Mouse (Mus musculus): ENCODE data around the gene Mob3b.

Gene Mob3b

GRCm38 (mm10) chr4:35114950-35115349, 42.3 kb downstream of the Mob3b start:
- DNase-seq (ENCODE audit: low read depth): no peak

- DNase-seq (ENCODE audit: low read depth): no peak
These were observed 43.6 kb downstream of the Mob3b start for GRCm38 (mm10) chr4:35113516-35114248.

GRCm38 (mm10) chr4:35112452-35112851, 44.8 kb downstream of the Mob3b start:
- DNase-seq (ENCODE audit: low read depth): no peak

- DNase-seq (ENCODE audit: low read depth): no peak
These were observed 52.0 kb downstream of the Mob3b start for GRCm38 (mm10) chr4:35105115-35105773.

GRCm38 (mm10) chr4:35101201-35101600, 56.1 kb downstream of the Mob3b start:
- DNase-seq (ENCODE audit: low read depth): no peak

- peak; percentile 71 for DNase-seq (ENCODE audit: low read depth)
These were observed 57.2 kb downstream of the Mob3b start for GRCm38 (mm10) chr4:35099865-35100780.

- DNase-seq (ENCODE audit: low read depth): no peak
These were observed 57.9 kb downstream of the Mob3b start for GRCm38 (mm10) chr4:35099210-35099864.

- no peak for DNase-seq (ENCODE audit: low read depth)
These were observed 58.7 kb downstream of the Mob3b start for GRCm38 (mm10) chr4:35098552-35098951.

GRCm38 (mm10) chr4:35096226-35097175, 60.8 kb downstream of the Mob3b start:
- peak; percentile 32 for DNase-seq (ENCODE audit: low read depth)

- DNase-seq (ENCODE audit: low read depth): no peak
These were observed 64.8 kb downstream of the Mob3b start for GRCm38 (mm10) chr4:35092457-35092856.

- DNase-seq (ENCODE audit: low read depth): no peak
These were observed 66.0 kb downstream of the Mob3b start for GRCm38 (mm10) chr4:35091157-35091784.

GRCm38 (mm10) chr4:35089321-35090316, 67.7 kb downstream of the Mob3b start:
- no peak for DNase-seq (ENCODE audit: low read depth)

GRCm38 (mm10) chr4:35086067-35086700, 71.1 kb downstream of the Mob3b start:
- DNase-seq (ENCODE audit: low read depth): no peak

- no peak for DNase-seq (ENCODE audit: low read depth)
These were observed 73.2 kb downstream of the Mob3b start for GRCm38 (mm10) chr4:35084060-35084459.

GRCm38 (mm10) chr4:35082476-35083114, 74.7 kb downstream of the Mob3b start:
- no peak for DNase-seq (ENCODE audit: low read depth)

- no peak for DNase-seq (ENCODE audit: low read depth)
These were observed 77.0 kb downstream of the Mob3b start for GRCm38 (mm10) chr4:35080285-35080684.

- no peak for DNase-seq (ENCODE audit: low read depth)
These were observed 88.5 kb downstream of the Mob3b start for GRCm38 (mm10) chr4:35068739-35069138.

- DNase-seq (ENCODE audit: low read depth): no peak
These were observed 91.1 kb downstream of the Mob3b start for GRCm38 (mm10) chr4:35066163-35066562.
